Mouse (Mus musculus) R1 (cell line): Measurements from ENCODE around the gene Gatc.
"Not testable (repeated sequence)": the region's sequence is repeated elsewhere in the genome, so short reads cannot be mapped to it uniquely, and the experiment has no call there.

Experiments used
- DNase-seq: peaks from one replicate; pipeline ENCODE4 v3.0.0-alpha.2; 2018; ENCODE audit warnings: low read depth, low spot score

The Gatc gene

GRCm38 (mm10) chr5:115340577-115341313 is at the start of gene Gatc, which contains the start of gene Triap1:
Gene Gatc, minus strand, starts transcription at chr5:115341178.
Gene Triap1, plus strand, starts transcription at chr5:115341225.
- peak; percentile 86 for DNase-seq

GRCm38 (mm10) chr5:115378882-115379281 is 37.9 kb upstream of the Gatc start:
- not testable (repeated sequence) for DNase-seq

- DNase-seq: peak; percentile 79
Measured at GRCm38 (mm10) chr5:115375436-115375835, 34.5 kb upstream of the Gatc start.

GRCm38 (mm10) chr5:115374204-115374820 is 33.3 kb upstream of the Gatc start:
- DNase-seq: no peak

- peak; percentile 84 for DNase-seq
Measured at GRCm38 (mm10) chr5:115373441-115374203, 32.6 kb upstream of the Gatc start.

GRCm38 (mm10) chr5:115371736-115372135 is 30.8 kb upstream of the Gatc start:
- no peak for DNase-seq

- DNase-seq: peak; percentile 73
Measured at GRCm38 (mm10) chr5:115364782-115365181, 23.8 kb upstream of the Gatc start.

- DNase-seq: no peak
Measured at GRCm38 (mm10) chr5:115362819-115363714, 22.1 kb upstream of the Gatc start.

- DNase-seq: no peak
Measured at GRCm38 (mm10) chr5:115362216-115362615, 21.2 kb upstream of the Gatc start.

- no peak for DNase-seq
Measured at GRCm38 (mm10) chr5:115359851-115360372, 18.9 kb upstream of the Gatc start.

- no peak for DNase-seq
Measured at GRCm38 (mm10) chr5:115359438-115359837, 18.5 kb upstream of the Gatc start.

- peak; percentile 90 for DNase-seq
Measured at GRCm38 (mm10) chr5:115358872-115359271, 17.9 kb upstream of the Gatc start.

GRCm38 (mm10) chr5:115355070-115355469 is 14.1 kb upstream of the Gatc start:
- no peak for DNase-seq

- DNase-seq: peak; percentile 90
Measured at GRCm38 (mm10) chr5:115351348-115351747, 10.4 kb upstream of the Gatc start.

- DNase-seq: no peak
Measured at GRCm38 (mm10) chr5:115349225-115349555, 8.2 kb upstream of the Gatc start.

GRCm38 (mm10) chr5:115348546-115349224 is 7.7 kb upstream of the Gatc start, which contains the start of gene Cox6a1:
Gene Cox6a1, minus strand, starts transcription at chr5:115348981.
- peak; percentile 98 for DNase-seq

- peak; percentile 90 for DNase-seq
Measured at GRCm38 (mm10) chr5:115347564-115347963, 6.6 kb upstream of the Gatc start.

GRCm38 (mm10) chr5:115341314-115342165 is 562 bp upstream of the Gatc start:
- DNase-seq: no peak

GRCm38 (mm10) chr5:115340007-115340406 is 971 bp downstream of the Gatc start:
- no peak for DNase-seq

GRCm38 (mm10) chr5:115333626-115334025 is 7.4 kb downstream of the Gatc start:
- DNase-seq: no peak
